Mouse (Mus musculus): ENCODE measurements around the gene Zbtb7a. TPM values are rescaled to one million over a fixed set of nuclear protein-coding genes. Genes with fewer than 3 reads are reported as not detected.
A peak's percentile ranks its signal among the peaks of the same experiment; 100 is the strongest.
"Not testable (repeated sequence)": the region's sequence is repeated elsewhere in the genome, so short reads cannot be mapped to it uniquely, and the experiment has no call there.

The Zbtb7a gene
- polyA plus RNA-seq, 1 experiment from 2014 or later, result 13.6 TPM

DNA sequence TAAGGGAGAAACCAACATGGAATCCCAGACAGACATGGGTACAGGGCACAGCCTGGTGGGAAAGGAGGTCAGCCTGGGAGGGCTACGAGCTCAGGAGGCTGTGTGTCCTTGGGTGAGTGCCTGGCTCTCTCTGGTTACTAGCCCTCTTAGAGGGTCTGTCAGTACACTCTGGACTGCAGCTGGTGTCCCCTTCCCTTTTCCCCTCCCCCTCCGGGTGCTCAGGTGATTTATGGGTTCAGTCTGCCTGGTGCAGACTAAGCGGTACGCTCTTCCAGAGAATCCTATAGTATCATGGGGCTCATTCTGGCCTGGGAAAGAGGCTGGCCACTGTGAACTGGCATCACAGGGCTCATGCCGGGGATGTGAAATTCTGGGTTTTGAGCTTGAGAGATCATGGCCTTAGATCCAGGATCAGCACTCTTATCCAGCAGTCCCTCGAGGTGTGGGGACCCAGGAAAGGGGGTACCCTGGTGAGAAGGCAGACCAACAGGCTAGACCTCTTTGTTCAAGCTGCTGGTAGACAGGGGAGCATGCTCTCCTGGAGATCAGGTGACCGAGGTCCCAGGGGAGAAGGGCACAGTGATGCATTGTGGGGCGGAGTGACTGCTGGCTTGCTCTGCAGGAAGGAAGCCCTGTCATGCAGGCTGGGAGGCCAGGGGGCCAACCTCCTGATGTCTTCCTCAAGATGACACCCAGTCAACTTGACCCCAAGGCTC lies 26.7 kb downstream of the Zbtb7a start:
- peaks cover 10% of the 10 kb centered on the region for H3K4me1 ChIP-seq (ENCODE audit: control insufficient read depth, insufficient read depth, low read depth, low read length)
- no peaks in the 10 kb centered on the region for H3K27me3 ChIP-seq (replicated peaks; ENCODE audit: control insufficient read depth, insufficient read depth, low read length)
- H3K27ac ChIP-seq (ENCODE audit: low read depth, low read length), result no peak overlapping the region
- WGBS, result 74% methylated on average over 8 of the region's 8 CpGs
- H3K4me3 ChIP-seq (ENCODE audit: low read length), result no peak overlapping the region
- no peak overlapping the region for H3K4me2 ChIP-seq (ENCODE audit: low read length)
- no peak for ATAC-seq
- no peaks in the 10 kb centered on the region for H3K9me3 ChIP-seq (ENCODE audit: control insufficient read depth, low read length)
- no peak overlapping the region; the same call in 1 of the 2 replicates for H3K9ac ChIP-seq (ENCODE audit: low read depth, low read length)
- H3K36me3 ChIP-seq (ENCODE audit: control insufficient read depth, insufficient read depth, low read length), result peaks cover 24% of the 10 kb centered on the region

DNA sequence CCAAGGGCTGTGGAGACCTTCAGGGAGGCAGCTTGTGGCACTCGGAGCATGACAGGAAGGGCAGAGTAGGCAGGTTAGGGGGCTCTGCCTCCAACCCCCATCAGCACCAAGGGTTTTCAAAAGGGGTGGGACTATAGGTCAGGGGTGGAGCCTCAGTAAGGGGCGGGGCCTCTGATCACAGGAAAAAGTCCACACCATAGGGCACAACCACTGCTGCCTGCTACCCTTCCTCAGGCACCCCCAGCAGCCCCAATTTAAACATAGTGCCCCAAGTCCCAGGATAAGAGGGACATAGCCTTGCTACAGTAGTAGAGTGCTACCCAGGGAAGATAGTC lies 27.3 kb downstream of the Zbtb7a start:
- Histone ChIP-seq H3K27ac (ENCODE audit: low read depth, low read length) (no peak overlapping the region), H3K9me3 (ENCODE audit: control insufficient read depth, low read length) (no peaks in the 10 kb centered on the region), H3K27me3 (replicated peaks; ENCODE audit: control insufficient read depth, insufficient read depth, low read length) (no peaks in the 10 kb centered on the region), H3K4me1 (ENCODE audit: control insufficient read depth, insufficient read depth, low read depth, low read length) (peaks cover 13% of the 10 kb centered on the region), H3K4me3 (ENCODE audit: low read length) (no peak overlapping the region), H3K4me2 (ENCODE audit: low read length) (no peak overlapping the region), H3K36me3 (ENCODE audit: control insufficient read depth, insufficient read depth, low read length) (peaks cover 19% of the 10 kb centered on the region), H3K9ac (ENCODE audit: low read depth, low read length) (no peak overlapping the region)
- 71% methylated on average over 2 of the region's 2 CpGs for WGBS
- no peak for ATAC-seq

DNA sequence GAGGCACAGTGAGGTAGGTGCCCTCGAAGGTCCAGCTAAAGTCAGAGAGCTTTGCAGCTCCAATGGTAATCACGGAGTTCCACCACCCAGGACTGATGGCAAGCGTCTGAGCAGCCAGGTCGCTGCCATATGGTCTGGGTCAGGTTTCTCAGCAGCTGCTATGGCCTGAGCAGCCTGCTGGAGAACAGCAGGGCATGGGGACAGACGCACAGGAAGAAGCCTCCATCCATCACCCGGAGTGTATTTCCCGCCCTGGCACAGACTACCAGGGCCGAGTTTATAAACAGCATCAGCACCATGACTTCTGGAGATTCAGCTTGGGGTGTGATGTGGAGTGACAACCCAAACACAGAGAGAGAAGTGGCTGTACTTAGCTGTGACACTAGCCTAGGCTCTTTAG lies 30.1 kb downstream of the Zbtb7a start:
- peaks cover 18% of the 10 kb centered on the region for H3K4me1 ChIP-seq (ENCODE audit: control insufficient read depth, insufficient read depth, low read depth, low read length)
- H3K4me2 ChIP-seq (ENCODE audit: low read length), result no peak overlapping the region
- 77% methylated on average over 8 of the region's 8 CpGs for WGBS
- no peak overlapping the region for H3K9ac ChIP-seq (ENCODE audit: low read depth, low read length)
- H3K27me3 ChIP-seq (replicated peaks; ENCODE audit: control insufficient read depth, insufficient read depth, low read length), result no peaks in the 10 kb centered on the region
- no peak overlapping the region for H3K4me3 ChIP-seq (ENCODE audit: low read length)
- ATAC-seq, result no peak
- H3K27ac ChIP-seq (ENCODE audit: low read depth, low read length), result no peak overlapping the region
- H3K36me3 ChIP-seq (ENCODE audit: control insufficient read depth, insufficient read depth, low read length), result peaks cover 14% of the 10 kb centered on the region; the same call in 1 of the 2 replicates
- H3K9me3 ChIP-seq (ENCODE audit: control insufficient read depth, low read length), result no peaks in the 10 kb centered on the region

- peaks cover 18% of the 10 kb centered on the region for H3K4me1 ChIP-seq (ENCODE audit: control insufficient read depth, insufficient read depth, low read depth, low read length)
- peak; percentile 86 for ATAC-seq
- peak within 1 kb of the TSS; percentile 80 for H3K27ac ChIP-seq (ENCODE audit: low read depth, low read length)
- peak within 1 kb of the TSS; percentile 94 for H3K4me2 ChIP-seq (ENCODE audit: low read length)
- H3K27me3 ChIP-seq (replicated peaks; ENCODE audit: control insufficient read depth, insufficient read depth, low read length), result no peaks in the 10 kb centered on the region
- peak within 1 kb of the TSS; percentile 81 for H3K4me3 ChIP-seq (ENCODE audit: low read length)
- WGBS, result 0% methylated on average over 59 of the region's 64 CpGs
- peak within 1 kb of the TSS; percentile 85 for H3K9ac ChIP-seq (ENCODE audit: low read depth, low read length)
- H3K36me3 ChIP-seq (ENCODE audit: control insufficient read depth, insufficient read depth, low read length), result peaks cover 5% of the 10 kb centered on the region; the same call in 1 of the 2 replicates
- no peaks in the 10 kb centered on the region for H3K9me3 ChIP-seq (ENCODE audit: control insufficient read depth, low read length)
These were observed 32.4 kb downstream of the Zbtb7a start, which contains the start of gene Pias4 for GRCm38 (mm10) chr10:81167200-81168086. Gene Pias4 (minus strand): TSS chr10:81167923.

GRCm38 (mm10) chr10:81168087-81168431 lies 33.0 kb downstream of the Zbtb7a start:
- peak overlapping the region; percentile 94 for H3K4me2 ChIP-seq (ENCODE audit: low read length)
- no peaks in the 10 kb centered on the region for H3K9me3 ChIP-seq (ENCODE audit: control insufficient read depth, low read length)
- ATAC-seq, result peak; percentile 49
- H3K4me3 ChIP-seq (ENCODE audit: low read length), result peak overlapping the region; percentile 40
- peak overlapping the region; percentile 64 for H3K9ac ChIP-seq (ENCODE audit: low read depth, low read length)
- peaks cover 5% of the 10 kb centered on the region; the same call in 1 of the 2 replicates for H3K36me3 ChIP-seq (ENCODE audit: control insufficient read depth, insufficient read depth, low read length)
- peaks cover 21% of the 10 kb centered on the region for H3K4me1 ChIP-seq (ENCODE audit: control insufficient read depth, insufficient read depth, low read depth, low read length)
- WGBS, result 5% methylated on average over 5 of the region's 5 CpGs
- H3K27me3 ChIP-seq (replicated peaks; ENCODE audit: control insufficient read depth, insufficient read depth, low read length), result no peaks in the 10 kb centered on the region
- H3K27ac ChIP-seq (ENCODE audit: low read depth, low read length), result peak overlapping the region; percentile 80

GRCm38 (mm10) chr10:81168521-81169244 lies 33.7 kb downstream of the Zbtb7a start:
- peak overlapping the region; percentile 94 for H3K4me2 ChIP-seq (ENCODE audit: low read length)
- H3K27me3 ChIP-seq (replicated peaks; ENCODE audit: control insufficient read depth, insufficient read depth, low read length), result no peaks in the 10 kb centered on the region
- peaks cover under 1% of the 10 kb centered on the region; the same call in 1 of the 2 replicates for H3K36me3 ChIP-seq (ENCODE audit: control insufficient read depth, insufficient read depth, low read length)
- H3K4me1 ChIP-seq (ENCODE audit: control insufficient read depth, insufficient read depth, low read depth, low read length), result peaks cover 26% of the 10 kb centered on the region
- no peaks in the 10 kb centered on the region for H3K9me3 ChIP-seq (ENCODE audit: control insufficient read depth, low read length)
- peak overlapping the region; percentile 80 for H3K27ac ChIP-seq (ENCODE audit: low read depth, low read length)
- WGBS, result 6% methylated on average over 29 of the region's 29 CpGs
- ATAC-seq, result peak; percentile 44
- peak overlapping the region; percentile 40 for H3K4me3 ChIP-seq (ENCODE audit: low read length)
- peak overlapping the region; percentile 64 for H3K9ac ChIP-seq (ENCODE audit: low read depth, low read length)

- WGBS, result 39% methylated on average over 6 of the region's 14 CpGs
- peak overlapping the region; percentile 0; the same call in 1 of the 2 replicates for H3K4me2 ChIP-seq (ENCODE audit: low read length)
- not testable (repeated sequence) for H3K9me3 ChIP-seq (ENCODE audit: control insufficient read depth, low read length); H3K27me3 ChIP-seq (replicated peaks; ENCODE audit: control insufficient read depth, insufficient read depth, low read length); H3K9ac ChIP-seq (ENCODE audit: low read depth, low read length); H3K4me3 ChIP-seq (ENCODE audit: low read length); H3K27ac ChIP-seq (ENCODE audit: low read depth, low read length); H3K36me3 ChIP-seq (ENCODE audit: control insufficient read depth, insufficient read depth, low read length); ATAC-seq
- H3K4me1 ChIP-seq (ENCODE audit: control insufficient read depth, insufficient read depth, low read depth, low read length), result peaks cover 34% of the 10 kb centered on the region
These were observed 34.4 kb downstream of the Zbtb7a start for GRCm38 (mm10) chr10:81169411-81169900.

- Histone ChIP-seq H3K36me3 (ENCODE audit: control insufficient read depth, insufficient read depth, low read length) (peaks cover 6% of the 10 kb centered on the region; the same call in 1 of the 2 replicates), H3K4me1 (ENCODE audit: control insufficient read depth, insufficient read depth, low read depth, low read length) (peaks cover 42% of the 10 kb centered on the region), H3K27me3 (replicated peaks; ENCODE audit: control insufficient read depth, insufficient read depth, low read length) (no peaks in the 10 kb centered on the region), H3K9me3 (ENCODE audit: control insufficient read depth, low read length) (no peaks in the 10 kb centered on the region), H3K9ac (ENCODE audit: low read depth, low read length) (peak overlapping the region; percentile 63), H3K4me3 (ENCODE audit: low read length) (peak overlapping the region; percentile 14), H3K27ac (ENCODE audit: low read depth, low read length) (peak overlapping the region; percentile 85), H3K4me2 (ENCODE audit: low read length) (peak overlapping the region; percentile 55)
- WGBS, result 6% methylated on average over 21 of the region's 21 CpGs
- ATAC-seq, result peak; percentile 12
These were observed 38.1 kb downstream of the Zbtb7a start for GRCm38 (mm10) chr10:81173132-81173531.

All from hindbrain, embryonic 16.5 days (tissue).